Mouse (Mus musculus): ENCODE results near the gene Fbrsl1. TPM values are rescaled to one million over a fixed set of nuclear protein-coding genes. Genes with fewer than 3 reads are reported as not detected.

Fbrsl1 gene
- polyA plus RNA-seq, 1 experiment from 2014 or later: 21.2 TPM

DNA sequence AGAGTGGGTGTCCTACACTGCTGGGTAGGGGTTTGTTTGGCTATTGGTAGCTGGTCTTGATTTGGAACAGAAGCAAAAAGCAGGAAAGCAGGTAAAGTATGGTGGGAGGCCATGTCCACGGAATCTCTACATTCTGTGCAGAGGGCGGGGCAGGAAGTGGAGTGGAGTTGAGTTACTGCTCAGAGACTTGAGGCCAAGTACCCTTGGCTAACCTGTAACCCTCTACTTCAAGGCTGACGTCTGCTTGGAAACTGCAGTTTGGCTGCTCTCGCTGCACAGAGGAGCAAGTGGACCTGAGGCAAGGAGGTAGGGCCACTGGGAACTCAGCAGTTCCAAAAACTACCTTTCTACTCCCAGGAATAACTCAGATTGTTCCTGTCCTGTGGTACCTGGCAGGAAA is 103.8 kb downstream of the Fbrsl1 start, which contains the start of gene Lrcol1:
Lrcol1 (plus strand) TSS at position 207 of the 400 bp plus-strand sequence.
- Histone ChIP-seq H3K27ac (ENCODE audit: low read depth, low read length) (no peak within 1 kb of the TSS), H3K4me1 (ENCODE audit: control insufficient read depth, insufficient read depth, low read length) (peaks cover 6% of the 10 kb centered on the region; the same call in 1 of the 2 replicates), H3K9ac (replicated peaks; ENCODE audit: low read depth, low read length) (no peak within 1 kb of the TSS), H3K27me3 (ENCODE audit: control insufficient read depth, insufficient read depth, low read length) (peaks cover 7% of the 10 kb centered on the region; the same call in 1 of the 2 replicates), H3K4me2 (ENCODE audit: low read depth, low read length) (no peak within 1 kb of the TSS), H3K9me3 (ENCODE audit: control insufficient read depth, low read length) (no peaks in the 10 kb centered on the region), H3K36me3 (ENCODE audit: control insufficient read depth, insufficient read depth, low read length) (no peaks in the 10 kb centered on the region), H3K4me3 (ENCODE audit: low read depth, low read length) (no peak within 1 kb of the TSS)
- WGBS: 81% methylated on average over 4 of the region's 4 CpGs
- ATAC-seq (ENCODE audit: low read depth): no peak

DNA sequence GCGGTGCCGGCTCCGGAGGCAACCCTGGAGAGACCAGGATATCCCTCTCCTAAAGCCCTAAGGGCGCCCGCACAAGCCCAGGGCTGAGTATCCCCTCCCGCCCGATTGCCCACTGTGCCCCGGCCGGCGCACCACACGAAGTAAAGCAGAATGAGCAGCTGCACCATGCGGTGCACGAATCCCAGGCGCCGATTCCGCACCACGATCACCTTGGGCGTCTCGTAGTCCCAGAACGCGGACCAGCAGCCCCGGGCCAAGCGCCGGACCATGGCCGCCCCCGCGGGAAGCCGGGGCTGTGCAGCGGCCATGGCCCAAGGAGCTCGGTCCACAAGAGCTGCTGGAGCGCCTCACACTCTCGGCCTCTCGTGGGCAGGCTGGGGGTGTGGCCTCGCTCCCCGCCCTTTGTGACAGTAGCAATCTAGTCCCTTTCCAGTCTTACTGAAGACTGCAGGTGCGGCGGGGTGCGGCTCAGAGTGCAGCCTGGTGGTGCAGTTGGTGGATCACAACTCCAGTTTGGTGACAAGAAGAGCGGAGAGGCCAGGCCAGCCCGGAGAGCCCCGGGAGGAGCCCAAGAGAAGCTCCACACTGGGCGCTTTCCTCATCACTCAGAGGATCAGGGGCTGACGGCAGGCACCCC is 105.5 kb downstream of the Fbrsl1 start, which contains the start of gene P2rx2:
P2rx2 (minus strand) TSS at position 565 of the 637 bp plus-strand sequence.
- Histone ChIP-seq H3K27me3 (ENCODE audit: control insufficient read depth, insufficient read depth, low read length) (peaks cover 7% of the 10 kb centered on the region; the same call in 1 of the 2 replicates), H3K4me1 (ENCODE audit: control insufficient read depth, insufficient read depth, low read length) (peaks cover 6% of the 10 kb centered on the region; the same call in 1 of the 2 replicates), H3K4me2 (ENCODE audit: low read depth, low read length) (peak within 1 kb of the TSS; percentile 87), H3K4me3 (ENCODE audit: low read depth, low read length) (peak within 1 kb of the TSS; percentile 46), H3K36me3 (ENCODE audit: control insufficient read depth, insufficient read depth, low read length) (no peaks in the 10 kb centered on the region), H3K9ac (replicated peaks; ENCODE audit: low read depth, low read length) (peak within 1 kb of the TSS; percentile 63), H3K27ac (ENCODE audit: low read depth, low read length) (no peak within 1 kb of the TSS), H3K9me3 (ENCODE audit: control insufficient read depth, low read length) (no peaks in the 10 kb centered on the region)
- peak; percentile 49; the same call in 1 of the 2 replicates for ATAC-seq (ENCODE audit: low read depth)
- WGBS: 1% methylated on average over 42 of the region's 43 CpGs

DNA sequence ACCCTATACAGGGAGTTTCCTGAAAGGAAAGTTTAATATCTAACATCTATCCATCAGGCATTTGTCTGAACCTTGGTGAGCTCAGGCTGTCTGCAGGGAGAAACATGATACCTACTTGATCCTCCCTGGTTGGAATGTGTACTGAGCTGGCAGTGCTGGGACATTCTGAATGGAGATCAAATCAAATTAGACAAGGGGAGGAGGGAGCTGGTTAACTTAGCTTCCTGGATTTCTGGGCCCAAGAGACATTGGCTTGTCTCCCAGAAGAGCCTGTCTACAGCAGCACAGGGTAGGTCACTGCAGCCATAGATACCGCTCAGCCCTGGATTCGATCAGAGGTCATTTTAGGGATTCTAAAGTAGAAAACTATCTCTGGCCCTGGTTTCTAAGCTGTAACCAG is 109.5 kb downstream of the Fbrsl1 start:
- Histone ChIP-seq H3K9me3 (ENCODE audit: control insufficient read depth, low read length) (no peaks in the 10 kb centered on the region), H3K27me3 (ENCODE audit: control insufficient read depth, insufficient read depth, low read length) (peaks cover 7% of the 10 kb centered on the region; the same call in 1 of the 2 replicates), H3K36me3 (ENCODE audit: control insufficient read depth, insufficient read depth, low read length) (peaks cover 4% of the 10 kb centered on the region; the same call in 1 of the 2 replicates), H3K4me3 (ENCODE audit: low read depth, low read length) (no peak overlapping the region), H3K4me1 (ENCODE audit: control insufficient read depth, insufficient read depth, low read length) (peaks cover 6% of the 10 kb centered on the region; the same call in 1 of the 2 replicates), H3K9ac (replicated peaks; ENCODE audit: low read depth, low read length) (no peak overlapping the region), H3K27ac (ENCODE audit: low read depth, low read length) (no peak overlapping the region), H3K4me2 (ENCODE audit: low read depth, low read length) (no peak overlapping the region)
- 97% methylated on average over 2 of the region's 2 CpGs for WGBS
- no peak for ATAC-seq (ENCODE audit: low read depth)

DNA sequence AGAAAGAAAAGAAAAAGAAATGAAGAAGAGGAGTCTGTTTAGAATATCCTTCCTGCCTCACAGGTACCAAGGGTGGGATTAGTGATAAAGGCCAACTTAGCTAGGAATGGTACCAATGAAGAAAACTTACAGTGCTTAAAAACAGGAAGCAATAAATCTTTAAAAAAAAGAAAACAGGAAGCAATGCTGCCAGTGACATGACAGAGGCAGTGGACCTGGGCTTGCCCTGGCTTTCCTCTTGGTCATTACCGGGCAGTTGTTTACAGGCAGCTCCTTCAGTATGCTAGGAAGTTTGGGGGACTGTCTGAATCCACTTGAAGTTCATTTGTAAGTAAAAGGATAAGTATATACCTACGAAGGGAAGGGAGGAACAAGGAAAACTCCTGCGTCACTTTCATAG is 117.8 kb downstream of the Fbrsl1 start:
- H3K27ac ChIP-seq (ENCODE audit: low read depth, low read length): no peak overlapping the region
- no peak overlapping the region for H3K4me2 ChIP-seq (ENCODE audit: low read depth, low read length)
- WGBS: 91% methylated on average over 3 of the region's 3 CpGs
- H3K27me3 ChIP-seq (ENCODE audit: control insufficient read depth, insufficient read depth, low read length): no peaks in the 10 kb centered on the region
- no peak overlapping the region for H3K9ac ChIP-seq (replicated peaks; ENCODE audit: low read depth, low read length)
- no peak for ATAC-seq (ENCODE audit: low read depth)
- H3K4me3 ChIP-seq (ENCODE audit: low read depth, low read length): no peak overlapping the region
- H3K9me3 ChIP-seq (ENCODE audit: control insufficient read depth, low read length): no peaks in the 10 kb centered on the region
- H3K4me1 ChIP-seq (ENCODE audit: control insufficient read depth, insufficient read depth, low read length): no peaks in the 10 kb centered on the region
- H3K36me3 ChIP-seq (ENCODE audit: control insufficient read depth, insufficient read depth, low read length): peaks cover 4% of the 10 kb centered on the region; the same call in 1 of the 2 replicates

DNA sequence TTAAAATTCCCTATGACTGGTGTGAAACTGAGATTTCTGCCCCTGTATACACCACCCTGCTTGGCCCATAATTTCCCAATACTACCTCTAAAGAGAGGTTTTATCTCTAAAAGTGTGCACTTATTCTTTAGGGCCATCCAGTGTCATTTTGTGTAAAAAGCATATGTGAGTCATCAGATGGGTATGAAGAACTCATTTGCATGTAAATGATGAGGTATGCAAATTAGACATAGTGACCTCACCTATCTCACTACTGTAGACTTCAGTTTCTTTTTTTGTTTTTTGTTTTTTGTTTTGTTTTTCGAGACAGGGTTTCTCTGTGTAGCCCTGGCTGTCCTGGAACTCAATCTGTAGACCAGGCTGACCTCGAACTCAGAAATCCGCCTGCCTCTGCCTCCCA is 135.2 kb downstream of the Fbrsl1 start:
- H3K4me3 ChIP-seq (ENCODE audit: low read depth, low read length): no peak overlapping the region
- H3K4me1 ChIP-seq (ENCODE audit: control insufficient read depth, insufficient read depth, low read length): no peaks in the 10 kb centered on the region
- 96% methylated on average over 3 of the region's 3 CpGs for WGBS
- H3K9ac ChIP-seq (replicated peaks; ENCODE audit: low read depth, low read length): no peak overlapping the region
- ATAC-seq (ENCODE audit: low read depth): no peak
- H3K27me3 ChIP-seq (ENCODE audit: control insufficient read depth, insufficient read depth, low read length): no peaks in the 10 kb centered on the region
- H3K4me2 ChIP-seq (ENCODE audit: low read depth, low read length): no peak overlapping the region
- no peaks in the 10 kb centered on the region for H3K9me3 ChIP-seq (ENCODE audit: control insufficient read depth, low read length)
- H3K27ac ChIP-seq (ENCODE audit: low read depth, low read length): no peak overlapping the region
- peaks cover 12% of the 10 kb centered on the region for H3K36me3 ChIP-seq (ENCODE audit: control insufficient read depth, insufficient read depth, low read length)

Other genes starting within 250 kb of the Fbrsl1 start
- 30.4 and 33.8 TPM in 2 replicates for gene Ankle2, start 217.5 kb downstream of the Fbrsl1 start, polyA plus RNA-seq (2014; fragmentation: Nextera tagmentation; extraction: Ambion mirVana)
- 111 and 113 TPM in 2 replicates for gene Pgam5, start 178.6 kb downstream of the Fbrsl1 start, polyA plus RNA-seq (2014; fragmentation: Nextera tagmentation; extraction: Ambion mirVana)
- gene Pxmp2, start 162.3 kb downstream of the Fbrsl1 start, polyA plus RNA-seq (2014; fragmentation: Nextera tagmentation; extraction: Ambion mirVana): 10.0 and 11.9 TPM in 2 replicates
- gene Pole, start 162.2 kb downstream of the Fbrsl1 start, polyA plus RNA-seq (2014; fragmentation: Nextera tagmentation; extraction: Ambion mirVana): 5.9 and 8.2 TPM in 2 replicates
- 9.0 and 10.0 TPM in 2 replicates for gene P2rx2, start 105.3 kb downstream of the Fbrsl1 start, polyA plus RNA-seq (2014; fragmentation: Nextera tagmentation; extraction: Ambion mirVana)
- not detected in 2 replicates for gene Lrcol1, start 103.8 kb downstream of the Fbrsl1 start, polyA plus RNA-seq (2014; fragmentation: Nextera tagmentation; extraction: Ambion mirVana)
- 25.1 and 26.0 TPM in 2 replicates for gene Galnt9, start 95.9 kb upstream of the Fbrsl1 start, polyA plus RNA-seq (2014; fragmentation: Nextera tagmentation; extraction: Ambion mirVana)
- gene Noc4l, start 204.9 kb upstream of the Fbrsl1 start, polyA plus RNA-seq (2014; fragmentation: Nextera tagmentation; extraction: Ambion mirVana): 35.1 and 38.7 TPM in 2 replicates
- gene Ddx51, start 204.9 kb upstream of the Fbrsl1 start, polyA plus RNA-seq (2014; fragmentation: Nextera tagmentation; extraction: Ambion mirVana): 15.0 and 16.4 TPM in 2 replicates

All from neural tube, embryonic 14.5 days (tissue).